Comparison of ENCODE assay signal across 23 mouse cellular contexts in genomic region chr8:8682697-8683096, GRCm38 (mm10). TPM values are rescaled to one million over a fixed set of nuclear protein-coding genes. Genes with fewer than 3 reads are reported as not detected.
A peak's percentile ranks its signal among the peaks of the same experiment; 100 is the strongest.
DNase-seq lines count a peak whose midpoint lies in the region; ATAC-seq and TF ChIP-seq lines count a peak whose summit lies in the region.
"Had no signal": no experiment of that assay in that cellular context is flagged by ENCODE, and none has a peak within 500 bp of the region (broad histone marks: within the 10 kb centered on the region; RNA-seq: fewer than 3 reads in every experiment).

No protein-coding gene starts in this region.

- H3K4me1 ChIP-seq in intestine, embryonic 14.5 days (replicated peaks; ENCODE audit: control insufficient read depth, insufficient read depth, low read length) = peaks cover 11% of the 10 kb centered on the region
- H3K4me1 ChIP-seq in intestine, embryonic 15.5 days (replicated peaks) = peaks cover 9% of the 10 kb centered on the region
- H3K4me1 ChIP-seq in intestine, embryonic 16.5 days (ENCODE audit: control insufficient read depth, insufficient read depth, low read length) = peaks cover 23% of the 10 kb centered on the region
- H3K4me1 ChIP-seq in intestine, postnatal 0 days (replicated peaks; ENCODE audit: control insufficient read depth, insufficient read depth, low read length) = peaks cover 4% of the 10 kb centered on the region; the same call in 1 of the 2 replicates

- DNase-seq in intestine, embryonic 14.5 days (ENCODE audit: low spot score) = peak; percentile 23
- no peak for DNase-seq in right cerebral cortex, postnatal 4 days
- no peak for DNase-seq in layer of hippocampus, postnatal 25 days (ENCODE audit: extremely low spot score in 1 of 2, low spot score in 1 of 2)
- DNase-seq in Muller cell, postnatal 12 days (ENCODE audit: inconsistent ontology term) = no peak
- DNase-seq in cerebellum, postnatal 10 days = no peak
- DNase-seq: adrenal gland, adult 2 months; adrenal gland, adult 8-10 months; adrenal gland, postnatal 10 days; adrenal gland, postnatal 14 days; adrenal gland, postnatal 25 days; adrenal gland, postnatal 36 days; B cell, adult 2 months; cerebellum, adult 11 months; cerebellum, adult 11-12 months; cerebellum, adult 18-20 months had no signal

- WGBS in intestine, embryonic 14.5 days = 53% methylated on average over 3 of the region's 3 CpGs
- 39% methylated on average over 3 of the region's 3 CpGs for WGBS in intestine, embryonic 15.5 days
- WGBS in intestine, embryonic 16.5 days = 41% methylated on average over 3 of the region's 3 CpGs
- WGBS in intestine, postnatal 0 days = 24% methylated on average over 3 of the region's 3 CpGs

- H3K4me2 ChIP-seq in intestine, embryonic 14.5 days (ENCODE audit: low read length) = no peak overlapping the region
- no peak overlapping the region for H3K4me2 ChIP-seq in intestine, embryonic 15.5 days (replicated peaks)
- no peak overlapping the region for H3K4me2 ChIP-seq in intestine, embryonic 16.5 days (ENCODE audit: low read depth, low read length)
- no peak overlapping the region for H3K4me2 ChIP-seq in intestine, postnatal 0 days (replicated peaks; ENCODE audit: low read depth)

- peaks cover 54% of the 10 kb centered on the region for H3K36me3 ChIP-seq in intestine, embryonic 14.5 days (ENCODE audit: control insufficient read depth, insufficient read depth, low read length)
- peaks cover 8% of the 10 kb centered on the region for H3K36me3 ChIP-seq in intestine, embryonic 15.5 days
- 0 out of 2 replicates have a peak, but pooled peaks cover 2% of the 10 kb centered on the region for H3K36me3 ChIP-seq in intestine, embryonic 16.5 days (ENCODE audit: control insufficient read depth, insufficient read depth, low read length)
- peaks cover 16% of the 10 kb centered on the region for H3K36me3 ChIP-seq in intestine, postnatal 0 days (ENCODE audit: control insufficient read depth, insufficient read depth)

- H3K27me3 ChIP-seq in intestine, embryonic 14.5 days (replicated peaks; ENCODE audit: control insufficient read depth, insufficient read depth, low read length) = no peaks in the 10 kb centered on the region
- no peaks in the 10 kb centered on the region for H3K27me3 ChIP-seq in intestine, embryonic 15.5 days (replicated peaks)
- H3K27me3 ChIP-seq in intestine, embryonic 16.5 days (replicated peaks; ENCODE audit: control insufficient read depth, insufficient read depth, low read length) = no peaks in the 10 kb centered on the region
- H3K27me3 ChIP-seq in intestine, postnatal 0 days (replicated peaks; ENCODE audit: control insufficient read depth, insufficient read depth, low read length) = no peaks in the 10 kb centered on the region
- H3K27me3 ChIP-seq: CH12.LX, Patski had no signal

- no peak overlapping the region for H3K27ac ChIP-seq in intestine, embryonic 14.5 days (ENCODE audit: low read depth)
- no peak overlapping the region for H3K27ac ChIP-seq in intestine, embryonic 15.5 days
- no peak overlapping the region for H3K27ac ChIP-seq in intestine, embryonic 16.5 days (ENCODE audit: low read length)
- H3K27ac ChIP-seq in intestine, postnatal 0 days (ENCODE audit: low read depth, low read length) = no peak overlapping the region

- no peak overlapping the region for H3K9ac ChIP-seq in intestine, embryonic 14.5 days (ENCODE audit: low read length)
- no peak overlapping the region for H3K9ac ChIP-seq in intestine, embryonic 15.5 days
- no peak overlapping the region for H3K9ac ChIP-seq in intestine, embryonic 16.5 days (ENCODE audit: low read depth, low read length)
- no peak overlapping the region for H3K9ac ChIP-seq in intestine, postnatal 0 days (ENCODE audit: low read depth, low read length)

- no peak for TF ChIP-seq CTCF in intestine, postnatal 0 days (IDR thresholded peaks at IDR 0.05; ENCODE audit: low read depth)

- ATAC-seq in intestine, embryonic 14.5 days (replicated peaks; ENCODE audit: low FRiP score, low TSS enrichment, low read depth) = no peak
- ATAC-seq in intestine, embryonic 15.5 days = peak; percentile 55
- peak; percentile 79 for ATAC-seq in intestine, embryonic 16.5 days
- peak; percentile 74 for ATAC-seq in intestine, postnatal 0 days
- ATAC-seq: activated CD4-positive, CD25-positive, alpha-beta regulatory T cell, adult 4 months; CD4-positive, CD25-positive, alpha-beta regulatory T cell, adult 4 months; Patski had no signal

- H3K9me3 ChIP-seq in intestine, embryonic 14.5 days (ENCODE audit: control insufficient read depth, low read length) = no peaks in the 10 kb centered on the region
- H3K9me3 ChIP-seq in intestine, embryonic 15.5 days = no peaks in the 10 kb centered on the region
- no peaks in the 10 kb centered on the region for H3K9me3 ChIP-seq in intestine, embryonic 16.5 days (ENCODE audit: control insufficient read depth, low read length)
- no peaks in the 10 kb centered on the region for H3K9me3 ChIP-seq in intestine, postnatal 0 days (ENCODE audit: control insufficient read depth)
- H3K9me3 ChIP-seq: G1E had no signal

- H3K4me3 ChIP-seq in intestine, embryonic 14.5 days (ENCODE audit: low read depth, low read length) = no peak overlapping the region
- no peak overlapping the region for H3K4me3 ChIP-seq in intestine, embryonic 15.5 days (replicated peaks)
- no peak overlapping the region for H3K4me3 ChIP-seq in intestine, embryonic 16.5 days (ENCODE audit: low read length)
- no peak overlapping the region for H3K4me3 ChIP-seq in intestine, postnatal 0 days (ENCODE audit: low read depth, low read length)

RNA-seq across cellular contexts. Expression of gene Arglu1, which starts 7.6 kb away (rescaled TPM):
- 134 and 135 TPM in 2 replicates for polyA plus RNA-seq in intestine, embryonic 14.5 days (2014; fragmentation: Nextera tagmentation; extraction: Ambion mirVana)
- 107 and 121 TPM in 2 replicates for polyA plus RNA-seq in intestine, embryonic 15.5 days (2015; fragmentation: Nextera tagmentation; extraction: Ambion mirVana)
- 66.3 and 68.9 TPM in 2 replicates for polyA plus RNA-seq in intestine, embryonic 16.5 days (2015; fragmentation: Nextera tagmentation; extraction: Ambion mirVana)
- polyA plus RNA-seq in intestine, postnatal 0 days (2015; fragmentation: Nextera tagmentation; extraction: Ambion mirVana) = 67.4 and 78.2 TPM in 2 replicates
- 100 to 1,000 TPM in 1 of 2 experiments, 10 to 100 TPM in 1; 79.2 to 120 TPM for total RNA-seq in layer of hippocampus, postnatal 25 days (2021)

RNA-seq across cellular contexts. Expression of gene Efnb2, which starts 21.7 kb away (rescaled TPM):
- polyA plus RNA-seq in intestine, embryonic 14.5 days (2014; fragmentation: Nextera tagmentation; extraction: Ambion mirVana) = 18.8 and 19.1 TPM in 2 replicates
- 14.1 TPM in 2 replicates for polyA plus RNA-seq in intestine, embryonic 15.5 days (2015; fragmentation: Nextera tagmentation; extraction: Ambion mirVana)
- polyA plus RNA-seq in intestine, embryonic 16.5 days (2015; fragmentation: Nextera tagmentation; extraction: Ambion mirVana) = 4.9 and 8.6 TPM in 2 replicates
- polyA plus RNA-seq in intestine, postnatal 0 days (2015; fragmentation: Nextera tagmentation; extraction: Ambion mirVana) = 6.7 and 7.6 TPM in 2 replicates
- total RNA-seq in layer of hippocampus, postnatal 25 days (2021) = 10 to 100 TPM; 30.5 to 34.1 TPM
